Mouse (Mus musculus) layer of hippocampus, adult 9-11 months (tissue): ENCODE results near the gene Dytn.
A peak's percentile ranks its signal among the peaks of the same experiment; 100 is the strongest.
"Not testable (repeated sequence)": the region's sequence is repeated elsewhere in the genome, so short reads cannot be mapped to it uniquely, and the experiment has no call there.

ENCODE experiments used
- DNase-seq: peaks from one replicate; pipeline ENCODE4 v3.0.0; 2022

Dytn gene

DNA sequence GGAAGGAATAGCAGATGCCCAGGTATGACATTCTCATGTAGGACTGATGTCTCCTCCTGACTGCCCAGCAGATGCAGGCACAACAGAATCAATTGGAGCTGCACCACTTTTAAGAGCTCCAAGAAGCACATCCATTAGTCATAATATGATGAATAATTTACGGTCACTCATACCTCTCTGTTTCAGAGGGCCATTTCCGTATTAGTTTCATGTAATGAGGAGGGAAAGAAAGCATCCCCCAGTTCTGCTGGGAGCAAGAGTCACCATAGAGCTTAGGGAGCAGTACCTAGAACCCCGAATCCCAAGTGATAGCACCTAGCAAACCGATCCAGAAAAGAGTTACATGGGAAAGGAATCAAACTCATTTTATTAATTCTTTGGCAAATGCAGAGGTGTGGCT is at the start of gene Dytn:
Gene Dytn (minus strand): TSS at position 101 of the 400 bp plus-strand sequence.
- DNase-seq: no peak

DNA sequence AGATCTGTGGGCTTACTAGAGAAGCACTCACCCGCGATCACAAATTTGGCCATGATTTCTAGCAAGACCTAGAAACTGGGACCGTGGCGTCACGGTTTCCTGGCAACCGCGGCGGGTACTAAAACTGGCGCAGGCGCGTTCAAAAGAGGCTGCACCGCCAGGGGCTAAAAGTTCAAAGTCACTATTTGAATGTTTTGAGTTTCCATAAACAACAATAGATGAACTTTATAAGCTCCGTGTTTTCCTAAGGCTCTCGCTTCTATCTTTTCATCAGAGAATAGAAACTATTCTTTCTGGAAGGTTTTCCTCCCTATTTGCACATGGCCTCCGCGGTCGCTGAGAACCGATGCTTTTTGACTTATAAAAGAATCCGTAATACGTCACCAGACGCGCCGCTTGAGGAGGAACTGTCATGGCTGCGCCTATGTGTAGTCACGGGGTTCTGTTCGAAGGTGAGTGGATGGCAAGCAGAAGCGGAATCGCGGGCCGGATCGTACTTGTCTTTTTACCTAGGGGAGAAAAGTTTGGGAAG is 43.6 kb upstream of the Dytn start, which contains the start of the genes Mdh1b and Fastkd2:
Gene Mdh1b (minus strand): TSS at position 79 of the 532 bp plus-strand sequence.
Gene Fastkd2 (plus strand): TSS at position 375 of the 532 bp plus-strand sequence.
- peak; percentile 92 for DNase-seq

DNA sequence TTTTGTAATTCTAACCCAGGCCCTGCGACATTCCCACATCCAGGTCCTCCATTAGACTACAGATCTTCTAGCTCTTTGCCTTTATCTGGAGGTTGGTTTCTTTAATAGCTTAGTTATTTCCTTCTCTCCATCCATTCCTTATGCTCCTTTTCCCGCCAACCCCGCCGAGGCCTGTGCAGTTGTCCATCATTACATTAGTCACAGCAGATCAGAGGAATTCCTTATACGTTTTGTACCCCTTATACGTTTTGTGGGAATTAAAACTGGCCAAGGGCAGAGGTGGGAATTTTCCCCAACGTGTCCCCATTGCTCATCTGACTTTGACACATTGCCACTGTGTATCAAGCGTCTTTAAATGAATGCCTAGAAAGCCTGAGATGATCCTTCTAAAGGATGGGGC is 43.1 kb upstream of the Dytn start:
- no peak for DNase-seq

DNA sequence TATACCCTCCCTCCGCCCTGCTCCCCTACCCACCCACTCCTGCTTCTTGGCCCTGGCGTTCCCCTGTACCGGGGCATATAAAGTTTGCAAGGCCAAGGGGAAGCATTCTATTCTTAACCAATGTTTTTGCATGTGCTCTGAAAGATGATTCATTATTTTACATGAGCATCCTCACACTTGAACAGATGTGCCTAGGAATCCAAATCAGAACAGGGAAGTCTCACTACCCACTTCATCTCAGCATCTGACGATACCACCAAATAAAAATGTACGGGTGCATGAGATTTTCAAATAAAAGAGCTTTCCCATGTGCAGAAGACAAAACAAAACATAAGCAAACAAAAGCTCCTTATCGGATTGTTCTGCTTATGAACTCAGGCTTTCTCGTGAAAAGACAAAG is 33.4 kb upstream of the Dytn start:
- peak; percentile 3 for DNase-seq

DNA sequence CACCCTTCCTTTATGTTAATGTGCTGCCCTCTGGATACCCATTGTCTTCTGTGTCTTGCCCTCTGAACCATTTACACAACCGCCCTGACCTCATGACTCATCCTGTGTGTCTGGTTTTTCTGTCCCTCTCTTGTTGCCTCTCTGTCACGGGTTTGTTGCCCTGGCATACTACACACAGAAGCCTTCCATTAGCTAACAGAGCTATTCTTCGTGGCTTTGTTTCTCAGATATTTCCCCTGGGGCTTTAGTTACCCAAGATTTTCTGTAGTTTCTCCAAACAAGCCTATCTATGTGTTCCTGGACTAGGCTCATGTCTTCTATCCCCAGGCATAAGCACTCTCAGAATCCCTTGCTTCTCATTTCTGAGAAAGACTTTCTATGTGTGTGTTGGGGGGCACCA is 22.1 kb upstream of the Dytn start:
- no peak for DNase-seq

DNA sequence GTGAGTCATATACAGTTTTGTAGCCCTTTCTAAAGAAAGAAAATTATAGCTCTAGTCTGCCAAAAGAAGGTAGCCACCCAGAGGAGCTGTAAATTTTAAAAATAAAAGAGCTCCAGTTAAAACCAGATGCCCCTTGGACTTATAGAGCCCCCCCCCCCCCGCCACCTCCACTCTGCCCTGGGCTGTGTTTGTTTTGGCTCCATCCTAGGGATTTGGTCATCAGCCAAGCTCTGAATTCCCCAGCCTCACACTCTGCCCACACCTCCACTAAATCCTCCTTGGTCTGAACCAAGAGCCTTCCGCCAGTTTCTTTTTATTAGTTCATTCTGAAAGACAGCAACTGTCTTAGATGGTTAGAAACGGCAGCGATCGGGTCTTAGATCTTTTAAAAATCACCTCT is 19.0 kb upstream of the Dytn start:
- DNase-seq: no peak

DNA sequence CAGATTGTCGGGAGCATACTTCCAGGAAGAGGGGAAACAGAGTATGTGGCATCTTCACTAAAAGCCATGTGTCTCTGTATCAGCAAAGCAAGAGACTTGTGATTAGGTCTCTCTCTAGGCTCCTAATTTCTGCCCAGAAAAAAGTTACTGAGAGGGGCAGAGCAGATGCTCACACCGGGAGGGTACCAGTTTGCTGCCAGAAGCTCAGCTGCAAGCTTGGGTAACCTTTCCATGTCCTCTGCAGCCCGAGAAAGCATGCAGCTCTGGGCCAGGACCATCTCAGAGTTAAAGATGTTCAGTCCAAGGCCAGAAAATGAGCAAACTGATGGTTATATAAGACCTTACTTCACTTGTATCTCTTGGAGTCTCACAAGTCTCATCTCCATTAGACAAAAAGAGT is 10.1 kb upstream of the Dytn start:
- no peak for DNase-seq

DNA sequence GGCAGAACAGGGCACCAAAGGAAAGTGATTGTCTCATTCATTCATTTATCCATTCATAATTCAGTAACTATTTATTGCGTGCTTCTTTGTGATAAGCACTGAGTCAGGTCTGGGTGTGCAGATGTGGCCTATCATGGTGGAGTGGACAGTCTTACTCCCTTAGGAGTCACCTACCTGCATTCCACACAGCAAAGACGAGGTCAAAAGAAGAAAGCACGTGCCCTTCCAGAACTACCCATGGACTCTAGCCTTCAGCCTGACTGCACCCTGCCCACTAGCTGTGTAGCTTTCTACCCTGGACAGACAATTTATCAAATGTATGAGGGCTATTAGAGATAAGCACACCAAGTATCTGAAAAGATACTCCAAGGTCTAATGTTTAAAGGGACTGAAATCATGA is 10.8 kb downstream of the Dytn start:
- no peak for DNase-seq

DNA sequence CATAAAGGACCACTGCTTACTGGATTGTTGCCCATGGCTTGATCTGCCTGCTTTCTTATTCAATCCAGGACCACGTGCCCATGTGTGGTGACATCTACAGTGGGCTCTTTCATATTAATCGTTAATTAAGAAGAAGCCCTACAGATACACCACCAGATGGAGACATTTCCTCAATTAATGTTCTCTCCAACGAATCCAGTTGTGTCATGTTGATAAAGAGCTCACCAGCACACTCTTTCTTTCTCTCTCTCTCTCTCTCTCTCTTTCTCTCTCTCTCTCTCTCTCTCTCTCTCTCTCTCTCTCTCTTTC is 17.9 kb downstream of the Dytn start:
- DNase-seq: peak; percentile 22

DNA sequence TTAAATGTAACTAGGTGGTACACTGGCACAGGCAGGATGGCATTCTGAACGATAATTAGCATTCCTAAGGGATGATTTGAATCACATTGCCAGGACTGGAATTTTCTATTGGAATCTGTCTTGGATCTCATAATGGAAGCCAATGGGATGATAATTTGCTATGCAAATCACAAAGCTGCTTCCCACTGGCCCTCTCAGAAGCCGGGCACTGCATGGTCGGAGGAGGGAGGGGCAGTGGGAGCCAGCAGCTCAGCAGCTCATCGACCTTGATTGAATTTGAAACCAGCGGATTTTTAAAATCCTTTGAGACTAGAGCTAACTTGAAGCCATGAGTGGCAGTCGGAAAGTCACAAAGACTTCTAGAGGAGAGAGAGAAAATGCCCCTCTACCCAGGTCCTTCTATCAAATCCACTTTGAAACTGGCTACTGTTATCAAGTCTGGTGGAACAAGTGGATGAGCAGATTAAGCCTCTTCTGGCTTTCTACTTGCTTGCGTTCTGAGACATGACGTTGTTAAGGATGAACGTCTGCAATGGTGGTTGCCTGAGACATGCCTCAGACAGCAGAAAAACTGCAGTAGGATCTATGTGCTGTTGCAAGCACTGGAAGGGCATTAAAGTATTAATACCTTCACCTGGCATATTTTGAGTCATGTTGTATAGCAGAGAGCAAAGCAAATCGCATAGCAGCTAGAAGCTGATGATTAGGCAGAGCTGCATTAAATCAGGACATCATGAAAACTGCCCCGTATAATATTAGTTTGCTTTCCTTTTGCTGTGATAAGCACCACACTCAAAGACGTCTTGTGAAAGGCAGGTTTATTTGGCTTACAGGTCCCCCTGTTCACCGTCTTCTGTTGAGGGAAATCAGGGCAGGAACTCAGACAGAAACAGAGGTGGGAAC is 18.5 kb downstream of the Dytn start:
- DNase-seq: no peak

DNA sequence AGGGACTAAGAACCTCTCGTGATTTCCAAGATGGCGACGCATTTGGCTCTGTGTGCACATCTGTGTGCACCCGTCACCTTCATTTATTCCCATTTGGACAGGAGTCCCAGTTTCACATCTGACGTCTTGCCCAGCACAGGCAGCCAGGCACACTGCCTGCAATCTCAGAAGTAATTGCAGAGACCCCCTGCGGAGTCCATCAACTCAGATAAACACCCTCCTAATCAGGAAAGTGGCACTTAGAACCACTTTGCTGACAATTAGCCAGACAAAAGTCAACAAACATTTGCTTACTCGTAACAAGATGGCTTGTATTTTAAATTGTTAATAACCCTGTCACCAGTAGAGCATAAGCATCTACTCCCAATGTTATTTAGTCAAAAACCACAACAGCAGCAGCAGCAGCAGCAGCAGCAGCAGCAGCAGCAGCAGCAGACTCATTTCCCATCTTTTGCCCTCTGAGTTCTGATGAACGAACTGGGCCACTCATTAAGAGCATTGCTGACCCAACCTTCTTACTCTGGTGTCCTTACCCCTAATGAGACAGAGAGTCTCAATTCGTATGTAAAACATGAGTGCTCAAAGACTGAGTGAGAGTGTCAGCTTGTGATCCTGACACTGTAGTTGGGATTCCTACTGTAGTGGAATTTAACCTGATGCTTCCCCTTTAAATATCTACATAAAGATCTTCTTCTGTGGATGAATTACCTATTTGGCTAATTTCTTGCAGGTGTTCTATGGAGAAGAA is 19.4 kb downstream of the Dytn start:
- no peak for DNase-seq

DNA sequence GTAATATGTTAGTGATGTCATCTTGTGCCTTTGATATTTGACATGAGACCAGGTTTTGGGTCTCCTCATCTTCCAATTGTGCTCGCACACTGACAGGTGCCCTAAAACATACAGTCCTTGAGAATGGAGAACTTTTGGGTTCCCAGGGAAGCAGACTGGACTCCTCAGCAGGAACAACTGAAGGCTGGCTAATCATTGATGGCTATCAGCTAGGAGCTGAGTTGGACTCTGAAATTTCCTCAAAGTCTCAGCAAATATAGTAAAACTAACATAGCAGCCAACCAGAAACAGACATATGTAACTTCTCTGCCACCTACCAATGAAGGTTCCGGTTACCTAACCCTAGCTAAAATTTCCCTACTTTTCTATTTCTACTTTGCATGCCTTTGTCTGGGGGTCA is 20.6 kb downstream of the Dytn start:
- DNase-seq: no peak

DNA sequence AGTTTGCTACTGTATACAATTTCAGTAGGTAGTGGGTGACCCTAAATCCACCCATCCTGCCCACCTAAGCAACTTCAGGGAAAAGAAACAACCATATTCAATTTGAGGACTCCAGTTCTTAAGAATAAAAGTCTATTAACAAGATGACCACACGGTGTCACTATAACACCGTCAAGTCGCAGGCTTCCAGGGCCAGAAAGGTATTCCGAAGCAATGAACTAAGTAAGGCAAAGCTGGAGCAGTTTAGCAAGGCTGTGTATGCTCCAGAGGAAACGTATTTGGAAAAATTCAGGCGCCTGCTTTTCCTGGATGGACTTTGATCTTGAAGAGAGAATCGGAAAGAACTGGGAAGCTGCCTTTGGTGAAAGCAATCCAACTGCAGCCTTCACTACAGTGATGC is 27.1 kb downstream of the Dytn start:
- no peak for DNase-seq

DNA sequence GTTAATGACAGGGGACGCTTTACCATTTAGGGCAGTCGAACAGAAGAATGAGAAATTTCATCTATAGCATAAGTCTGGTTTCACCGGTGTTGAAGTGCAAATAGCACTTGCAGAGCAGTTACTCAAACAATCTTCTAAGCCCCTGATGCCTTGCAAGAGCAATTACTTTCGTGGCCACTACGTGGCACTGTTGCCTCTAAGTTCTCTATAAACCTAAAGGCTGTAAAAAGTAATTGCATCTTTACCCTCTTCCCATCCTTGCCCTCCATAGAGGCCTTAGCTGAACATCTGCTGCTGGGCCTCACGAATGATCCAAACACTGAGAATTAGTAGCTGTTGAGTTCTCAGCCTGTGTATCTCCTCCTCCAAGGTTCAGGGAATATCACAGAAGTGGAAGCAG is 28.7 kb downstream of the Dytn start:
- peak; percentile 19 for DNase-seq

DNA sequence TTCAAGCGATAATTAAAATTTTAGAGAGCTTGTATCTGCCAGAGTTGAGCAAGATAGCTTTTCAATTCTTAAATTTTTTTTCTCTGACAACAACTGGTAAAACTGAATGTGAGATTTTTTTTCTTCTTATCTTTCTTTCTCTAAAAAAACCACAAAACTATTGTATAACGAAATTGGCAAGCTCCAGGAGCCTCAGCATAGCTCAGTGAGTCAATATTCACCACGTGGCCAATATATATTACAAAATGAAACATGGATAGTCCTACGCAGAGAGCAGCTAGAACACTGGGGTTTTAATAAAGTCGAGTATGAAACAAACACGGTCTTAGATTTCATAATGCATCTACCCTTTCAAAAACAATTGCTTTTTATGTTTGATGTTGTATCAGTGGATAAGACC is 46.8 kb downstream of the Dytn start:
- DNase-seq: no peak

DNA sequence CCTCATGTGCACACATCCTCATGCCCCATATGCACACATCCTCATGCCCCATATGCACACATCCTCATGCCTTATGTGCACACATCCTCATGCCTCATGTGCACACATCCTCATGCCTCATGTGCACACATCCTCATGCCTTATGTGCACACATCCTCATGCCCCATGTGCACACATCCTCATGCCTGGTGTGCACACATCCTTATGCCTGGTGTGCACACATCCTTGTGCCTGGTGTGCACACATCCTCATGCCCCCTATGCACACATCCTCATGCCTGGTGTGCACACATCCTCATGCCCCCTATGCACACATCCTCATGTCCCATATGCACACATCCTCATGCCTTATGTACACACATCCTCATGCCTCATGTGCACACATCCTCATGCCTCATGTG is 56.3 kb downstream of the Dytn start:
- not testable (repeated sequence) for DNase-seq

DNA sequence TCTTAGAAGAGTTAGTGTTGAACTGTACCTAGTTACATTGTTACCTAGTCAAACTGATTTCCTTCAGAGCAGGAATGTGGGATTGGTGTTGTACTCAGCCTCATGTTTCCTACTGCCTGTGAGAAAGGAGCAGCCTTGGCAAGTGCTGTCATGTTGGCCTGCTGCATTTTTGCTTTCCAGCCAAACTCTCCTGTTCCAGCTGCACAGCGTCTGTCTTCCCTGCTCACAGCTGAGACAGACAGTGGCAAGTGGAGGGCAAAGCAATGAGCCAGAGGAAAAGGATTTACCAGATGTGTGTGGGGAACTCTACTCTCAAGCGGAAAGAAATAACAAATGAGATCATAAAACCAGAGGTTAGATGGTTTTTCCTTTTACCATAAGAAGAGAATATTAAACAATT is 58.5 kb downstream of the Dytn start:
- DNase-seq: no peak

DNA sequence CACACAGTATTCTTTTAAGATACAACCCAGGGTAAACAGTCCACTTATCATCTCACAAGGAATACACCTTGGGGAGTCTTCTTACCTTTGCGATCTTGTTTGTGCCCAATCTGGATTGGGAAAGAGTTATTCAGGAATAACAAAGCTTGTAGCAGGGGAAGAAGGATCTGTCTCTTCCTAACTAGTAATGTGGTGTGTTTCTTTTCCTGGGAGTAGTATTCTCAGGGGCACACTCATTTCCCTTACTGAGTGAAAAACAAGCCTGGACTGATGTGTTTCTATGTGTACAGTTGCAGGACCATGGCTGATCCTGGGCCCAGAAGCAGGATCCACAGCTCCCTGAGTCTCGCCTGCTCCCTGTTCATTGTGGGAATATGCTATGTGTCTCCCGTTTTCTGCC is 71.1 kb downstream of the Dytn start, which contains the start of gene Gm39653:
Gene Gm39653 (plus strand): TSS at position 301 of the 400 bp plus-strand sequence.
- DNase-seq: no peak

DNA sequence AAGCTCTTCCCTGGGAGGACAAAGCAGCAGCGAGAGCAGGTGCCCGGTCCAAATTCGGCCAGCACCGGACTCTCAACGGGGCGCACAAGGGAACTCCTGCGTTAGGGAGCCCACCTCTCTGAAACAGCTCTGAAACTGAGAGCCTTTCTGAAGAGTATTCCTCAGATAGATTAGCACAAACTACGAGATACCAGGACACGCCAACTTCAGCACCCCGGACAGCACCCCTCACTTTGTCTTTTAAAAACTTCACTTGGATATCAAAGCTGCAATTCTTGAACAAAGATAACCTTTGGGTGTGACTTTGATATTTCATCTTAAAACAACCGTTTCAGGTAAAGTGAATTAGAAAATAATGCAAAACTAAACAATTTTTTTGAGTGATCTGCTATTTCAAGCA is 72.1 kb downstream of the Dytn start:
- no peak for DNase-seq

DNA sequence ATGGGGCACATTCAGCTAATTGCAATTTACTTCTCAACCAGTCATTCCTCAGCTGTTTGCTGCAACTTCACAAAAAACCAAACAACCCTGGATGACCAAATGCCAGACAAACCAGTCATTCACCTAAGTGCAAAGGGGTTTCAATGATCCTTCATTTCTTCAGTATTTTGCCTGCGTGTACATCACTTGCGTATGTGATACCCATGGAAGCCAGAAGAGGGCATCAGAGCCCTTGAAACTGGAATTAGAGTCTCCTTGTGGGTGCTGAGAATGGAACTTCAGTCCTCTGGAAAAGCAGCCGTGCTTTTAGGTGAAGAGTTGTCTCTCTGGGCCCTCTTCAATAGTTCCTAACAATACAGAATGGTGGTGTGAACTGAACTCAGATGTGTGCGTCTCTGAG is 77.1 kb downstream of the Dytn start:
- no peak for DNase-seq

DNA sequence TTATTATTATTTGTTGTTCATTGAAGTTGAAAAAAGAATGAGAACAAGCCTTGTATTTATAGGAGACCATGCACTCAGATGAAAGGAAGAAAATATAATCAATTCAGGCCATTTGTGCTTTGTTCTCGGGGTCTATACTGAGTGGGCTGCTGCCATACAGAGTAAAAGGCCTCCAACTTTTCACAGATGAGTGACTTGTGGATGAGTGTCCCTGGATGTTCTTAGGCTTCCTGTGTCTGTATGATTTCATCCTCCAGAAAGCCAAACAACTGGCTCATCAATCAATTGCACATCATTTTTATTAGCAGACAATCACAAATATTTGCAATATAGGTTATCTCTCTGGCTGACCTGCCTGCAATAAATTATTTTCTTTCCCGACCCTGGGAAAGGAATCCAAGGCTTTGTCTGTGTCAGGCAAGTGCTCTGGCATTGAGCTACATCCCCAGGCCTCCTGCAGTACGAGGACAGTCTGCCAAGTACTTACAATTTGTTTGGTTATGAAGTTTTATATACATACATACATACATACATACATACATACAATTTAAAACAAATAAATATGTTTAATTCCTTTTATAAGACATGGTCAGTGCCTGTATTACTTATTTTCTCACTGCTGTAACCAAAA is 82.7 kb downstream of the Dytn start:
- no peak for DNase-seq

DNA sequence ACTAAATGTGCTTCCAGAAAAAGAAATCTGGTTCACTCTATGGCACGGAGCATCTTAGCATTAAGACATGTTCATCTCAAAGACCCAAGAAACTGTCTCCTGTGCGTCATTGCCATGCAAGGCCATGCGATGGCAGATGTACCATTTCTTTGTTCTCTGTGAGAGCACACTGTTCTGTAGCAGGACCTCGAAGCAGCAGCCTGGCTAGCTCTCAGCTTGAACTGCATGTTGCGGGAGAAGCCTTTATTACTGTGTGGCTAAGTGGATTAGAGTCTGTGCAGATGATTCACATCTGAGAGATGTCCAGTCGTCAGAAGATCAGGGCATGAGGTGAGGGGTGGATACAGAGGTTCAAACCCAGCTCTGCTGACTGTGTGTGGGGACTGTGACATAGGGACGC is 99.9 kb downstream of the Dytn start:
- no peak for DNase-seq

DNA sequence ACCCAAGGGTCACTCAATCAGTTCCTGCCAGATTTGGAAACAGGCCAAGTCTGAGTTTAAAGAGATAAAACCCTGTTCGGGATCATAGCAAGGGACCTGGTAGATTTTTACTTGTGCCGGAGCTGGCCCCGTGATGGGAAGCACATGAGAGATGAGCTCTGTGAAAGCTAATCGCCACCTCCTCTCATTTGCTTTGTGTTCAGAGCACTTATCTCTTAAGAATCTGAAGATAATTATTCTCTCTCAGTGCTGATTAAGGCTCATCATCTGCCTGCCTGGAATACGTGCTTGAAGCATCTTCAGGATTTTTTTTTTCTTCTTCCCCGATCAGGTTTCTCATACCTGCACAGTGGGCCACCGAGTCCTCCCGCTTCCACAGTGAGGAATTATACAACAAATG is 107.6 kb downstream of the Dytn start:
- no peak for DNase-seq

DNA sequence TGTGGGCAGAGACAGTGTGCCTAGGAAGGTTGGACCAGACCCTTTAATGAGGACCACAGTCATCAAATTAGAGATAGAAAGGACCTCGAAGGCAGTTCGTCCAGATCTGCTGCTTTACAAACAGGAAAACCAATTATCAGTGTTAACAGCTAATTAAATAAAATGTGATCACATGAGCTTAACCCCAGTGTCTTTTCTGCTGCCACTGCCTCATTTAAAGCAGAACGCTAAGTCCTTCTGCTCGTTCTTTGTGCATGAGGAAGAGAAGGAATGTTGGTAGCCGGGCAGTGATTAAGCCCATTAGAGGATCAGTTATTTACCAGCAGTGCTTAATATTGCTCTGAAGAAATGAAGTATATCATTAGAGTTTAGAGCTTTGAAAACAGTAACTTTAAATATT is 109.9 kb downstream of the Dytn start:
- no peak for DNase-seq
